Mouse (Mus musculus): ENCODE results near the gene Hist1h3c. TPM values are rescaled to one million over a fixed set of nuclear protein-coding genes. Genes with fewer than 3 reads are reported as not detected.
A peak's percentile ranks its signal among the peaks of the same experiment; 100 is the strongest.

Gene Hist1h3c
- polyA plus RNA-seq, 1 experiment = 5.4 TPM

GRCm38 (mm10) chr13:23749563-23750121, 4.2 kb upstream of the Hist1h3c start:
- Histone ChIP-seq H3K27ac (ENCODE audit: insufficient read depth, low read length) (peak overlapping the region; percentile 99), H3K4me1 (ENCODE audit: control insufficient read depth, insufficient read depth, low read length) (peaks cover 6% of the 10 kb centered on the region), H3K4me3 (ENCODE audit: insufficient read depth, low read length) (no peak overlapping the region)
- TF ChIP-seq POLR2A (IDR thresholded peaks at IDR 0.05; ENCODE audit: low read depth, low read length) (no peak), CTCF (IDR thresholded peaks at IDR 0.05; ENCODE audit: borderline replicate concordance, insufficient read depth, low read length) (no peak)

GRCm38 (mm10) chr13:23747892-23748288, 2.5 kb upstream of the Hist1h3c start:
- Histone ChIP-seq H3K27ac (ENCODE audit: insufficient read depth, low read length) (peak overlapping the region; percentile 99), H3K4me3 (ENCODE audit: insufficient read depth, low read length) (no peak overlapping the region), H3K4me1 (ENCODE audit: control insufficient read depth, insufficient read depth, low read length) (peaks cover 12% of the 10 kb centered on the region)
- TF ChIP-seq POLR2A (IDR thresholded peaks at IDR 0.05; ENCODE audit: low read depth, low read length) (0 out of 2 replicates have a peak, but pooled peaks have one; percentile 18), CTCF (IDR thresholded peaks at IDR 0.05; ENCODE audit: borderline replicate concordance, insufficient read depth, low read length) (no peak)

GRCm38 (mm10) chr13:23747081-23747891, 1.9 kb upstream of the Hist1h3c start:
- Histone ChIP-seq H3K4me1 (ENCODE audit: control insufficient read depth, insufficient read depth, low read length) (peaks cover 12% of the 10 kb centered on the region), H3K4me3 (ENCODE audit: insufficient read depth, low read length) (peak overlapping the region; percentile 23; the same call in 1 of the 2 replicates), H3K27ac (ENCODE audit: insufficient read depth, low read length) (peak overlapping the region; percentile 99)
- TF ChIP-seq CTCF (IDR thresholded peaks at IDR 0.05; ENCODE audit: borderline replicate concordance, insufficient read depth, low read length) (no peak), POLR2A (IDR thresholded peaks at IDR 0.05; ENCODE audit: low read depth, low read length) (peak; percentile 72)

- H3K4me1 ChIP-seq (ENCODE audit: control insufficient read depth, insufficient read depth, low read length) = peaks cover 12% of the 10 kb centered on the region
- H3K4me3 ChIP-seq (ENCODE audit: insufficient read depth, low read length) = peak within 1 kb of the TSS; percentile 40
- peak within 1 kb of the TSS; percentile 99 for H3K27ac ChIP-seq (ENCODE audit: insufficient read depth, low read length)
- TF ChIP-seq POLR2A (IDR thresholded peaks at IDR 0.05; ENCODE audit: low read depth, low read length) = peak; percentile 90
These were observed 1.0 kb upstream of the Hist1h3c start, which contains the start of gene Hist1h2bb for GRCm38 (mm10) chr13:23746201-23747080. TSS of gene Hist1h2bb (plus strand) at chr13:23746734.

- peak overlapping the region; percentile 47 for H3K4me3 ChIP-seq (ENCODE audit: insufficient read depth, low read length)
- peak overlapping the region; percentile 66 for H3K27ac ChIP-seq (ENCODE audit: insufficient read depth, low read length)
- TF ChIP-seq POLR2A (IDR thresholded peaks at IDR 0.05; ENCODE audit: low read depth, low read length) (peak; percentile 76), CTCF (IDR thresholded peaks at IDR 0.05; ENCODE audit: borderline replicate concordance, insufficient read depth, low read length) (no peak)
- H3K4me1 ChIP-seq (ENCODE audit: control insufficient read depth, insufficient read depth, low read length) = peaks cover 8% of the 10 kb centered on the region
These were observed 701 bp downstream of the Hist1h3c start for GRCm38 (mm10) chr13:23744421-23745380.

GRCm38 (mm10) chr13:23743963-23744362, 1.4 kb downstream of the Hist1h3c start:
- Histone ChIP-seq H3K27ac (ENCODE audit: insufficient read depth, low read length) (peak overlapping the region; percentile 66; the same call in 1 of the 2 replicates), H3K4me3 (ENCODE audit: insufficient read depth, low read length) (no peak overlapping the region; the same call in 1 of the 2 replicates), H3K4me1 (ENCODE audit: control insufficient read depth, insufficient read depth, low read length) (peaks cover 6% of the 10 kb centered on the region)
- no peak; the same call in 1 of the 2 replicates for TF ChIP-seq POLR2A (IDR thresholded peaks at IDR 0.05; ENCODE audit: low read depth, low read length)
- no peak for TF ChIP-seq CTCF (IDR thresholded peaks at IDR 0.05; ENCODE audit: borderline replicate concordance, insufficient read depth, low read length)

- Histone ChIP-seq H3K27ac (ENCODE audit: insufficient read depth, low read length) (no peak overlapping the region), H3K4me3 (ENCODE audit: insufficient read depth, low read length) (no peak overlapping the region), H3K4me1 (ENCODE audit: control insufficient read depth, insufficient read depth, low read length) (peaks cover 6% of the 10 kb centered on the region; the same call in 1 of the 2 replicates)
- TF ChIP-seq CTCF (IDR thresholded peaks at IDR 0.05; ENCODE audit: borderline replicate concordance, insufficient read depth, low read length) (no peak), POLR2A (IDR thresholded peaks at IDR 0.05; ENCODE audit: low read depth, low read length) (no peak)
These were observed 2.2 kb downstream of the Hist1h3c start for GRCm38 (mm10) chr13:23743215-23743614.

- Histone ChIP-seq H3K4me3 (ENCODE audit: insufficient read depth, low read length) (no peak overlapping the region), H3K4me1 (ENCODE audit: control insufficient read depth, insufficient read depth, low read length) (peaks cover 6% of the 10 kb centered on the region; the same call in 1 of the 2 replicates), H3K27ac (ENCODE audit: insufficient read depth, low read length) (no peak overlapping the region)
- no peak for TF ChIP-seq POLR2A (IDR thresholded peaks at IDR 0.05; ENCODE audit: low read depth, low read length)
- TF ChIP-seq CTCF (IDR thresholded peaks at IDR 0.05; ENCODE audit: borderline replicate concordance, insufficient read depth, low read length) = no peak
These were observed 3.4 kb downstream of the Hist1h3c start for GRCm38 (mm10) chr13:23742007-23742406.
